In the genomic region with DNA sequence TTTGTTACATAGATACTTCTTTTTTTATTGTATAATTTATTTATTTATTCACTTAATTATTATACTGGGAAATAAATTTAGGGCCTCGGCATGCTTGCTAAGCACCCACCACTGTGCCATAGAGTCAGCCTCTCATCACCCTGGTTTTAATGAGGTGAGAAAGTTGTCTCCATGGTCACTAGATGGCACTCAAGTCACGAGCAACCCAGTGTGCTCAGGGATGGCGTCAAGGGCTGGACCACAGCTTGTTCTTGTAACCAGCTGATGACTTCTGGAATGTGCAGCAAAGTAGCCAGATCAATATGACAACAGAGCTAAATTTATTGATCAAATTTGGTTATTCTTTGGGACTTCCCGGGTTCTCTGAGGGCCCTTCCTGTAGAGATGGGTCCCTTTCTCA, we compare ENCODE assay signal across 8 mouse cellular contexts.
A peak's percentile ranks its signal among the peaks of the same experiment; 100 is the strongest.
DNase-seq lines count a peak whose midpoint lies in the region; ATAC-seq and TF ChIP-seq lines count a peak whose summit lies in the region.

No protein-coding gene starts in this region.

- DNase-seq in heart, adult 8-10 months (ENCODE audit: low spot score), result no peak
- peak; percentile 76 for DNase-seq in ES-CJ7 (ENCODE audit: low read depth, low spot score)
- DNase-seq in cerebellum, postnatal 36 days, result peak; percentile 47 to 53
- DNase-seq in hindlimb bud, embryonic 11.5 days (ENCODE audit: extremely low spot score, low read depth, low spot score), result peak; percentile 63
- DNase-seq in lung, postnatal 0 days (ENCODE audit: low spot score), result peak; percentile 68
- peak; percentile 35 for DNase-seq in right cerebral cortex, postnatal 14 days
- no peak for DNase-seq in B cell, adult 2 months

- no peak overlapping the region for H3K27ac ChIP-seq in heart, embryonic 14.5 days (replicated peaks in 1 of 2; ENCODE audit: control insufficient read depth in 1 of 2, insufficient read depth in 1 of 2, low read depth in 2 of 2, low read length in 2 of 2)
- no peak overlapping the region for H3K27ac ChIP-seq in lung, postnatal 0 days (ENCODE audit: low read length)

- H3K27me3 ChIP-seq in heart, embryonic 14.5 days (ENCODE audit: control insufficient read depth, insufficient read depth, low read length), result no peaks in the 10 kb centered on the region
- H3K27me3 ChIP-seq in lung, postnatal 0 days (replicated peaks; ENCODE audit: insufficient read depth, low read length), result no peaks in the 10 kb centered on the region

- ATAC-seq in heart, embryonic 14.5 days (ENCODE audit: insufficient number of reproducible peaks, insufficient read depth, low FRiP score, low read depth), result 0 out of 2 replicates have a peak, but pooled peaks have one; percentile 41
- peak; percentile 44; the same call in 1 of the 2 replicates for ATAC-seq in lung, postnatal 0 days

- H3K4me1 ChIP-seq in heart, embryonic 14.5 days (ENCODE audit: control insufficient read depth in 2 of 2, insufficient read depth in 2 of 2, low read length in 2 of 2), result no peaks in the 10 kb centered on the region
- no peaks in the 10 kb centered on the region for H3K4me1 ChIP-seq in lung, postnatal 0 days (ENCODE audit: insufficient read depth, low read depth, low read length)

- H3K9ac ChIP-seq in heart, embryonic 14.5 days (ENCODE audit: low read length), result no peak overlapping the region
- no peak overlapping the region for H3K9ac ChIP-seq in lung, postnatal 0 days (replicated peaks; ENCODE audit: low read depth)

- H3K4me2 ChIP-seq in heart, embryonic 14.5 days (ENCODE audit: low read length), result no peak overlapping the region
- no peak overlapping the region for H3K4me2 ChIP-seq in lung, postnatal 0 days (replicated peaks; ENCODE audit: low read depth, low read length)

- H3K9me3 ChIP-seq in heart, embryonic 14.5 days (ENCODE audit: control insufficient read depth, low read length), result peaks cover 3% of the 10 kb centered on the region; the same call in 1 of the 2 replicates
- H3K9me3 ChIP-seq in lung, postnatal 0 days (ENCODE audit: low read length), result no peaks in the 10 kb centered on the region

- peaks cover 35% of the 10 kb centered on the region for H3K36me3 ChIP-seq in heart, embryonic 14.5 days (ENCODE audit: control insufficient read depth, insufficient read depth, low read length)
- H3K36me3 ChIP-seq in lung, postnatal 0 days (ENCODE audit: insufficient read depth, low read length), result no peaks in the 10 kb centered on the region

- peak; percentile 77 for TF ChIP-seq CTCF in lung, postnatal 0 days (IDR thresholded peaks at IDR 0.05)

- 22% methylated on average over 4 of the region's 4 CpGs for WGBS in heart, embryonic 14.5 days
- 26% methylated on average over 4 of the region's 4 CpGs for WGBS in lung, postnatal 0 days

- H3K4me3 ChIP-seq in heart, embryonic 14.5 days (ENCODE audit: control insufficient read depth in 1 of 2, insufficient read depth in 1 of 2, low read depth in 1 of 2, low read length in 2 of 2), result no peak overlapping the region
- H3K4me3 ChIP-seq in lung, postnatal 0 days (ENCODE audit: low read depth, low read length), result no peak overlapping the region

- no peak for TF ChIP-seq EP300 in lung, postnatal 0 days (IDR thresholded peaks at IDR 0.05)

Comparison
In these comparisons a context has a peak if more than half of its experiments do, and no peak if none do; other contexts are left out.
1. DNase-seq: peak in ES-CJ7 (single experiment), cerebellum, postnatal 36 days (2 of 2), hindlimb bud, embryonic 11.5 days (single experiment), lung, postnatal 0 days (single experiment) and right cerebral cortex, postnatal 14 days (single experiment); none in heart, adult 8-10 months (single experiment) and B cell, adult 2 months (0 of 2).